Mouse (Mus musculus) testis, adult 2 months (tissue): ENCODE measurements around the gene Hnf1a.

ENCODE experiments used
- CTCF ChIP-seq: fragments of 200-500 bp; IDR thresholded peaks from 2 replicates; pipeline ENCODE4 v1.5.1; 2012; ENCODE audit warnings: low read depth, mild to moderate bottlenecking, inconsistent platforms, low read length, moderate library complexity; ENCODE audit not compliant: control insufficient read depth, insufficient read depth, insufficient replicate concordance
- POLR2A ChIP-seq: fragments of 200-500 bp; IDR thresholded peaks from 2 replicates; pipeline ENCODE4 v1.6.1; 2012; ENCODE audit warnings: low read depth, mild to moderate bottlenecking, inconsistent platforms, low read length, moderate library complexity; ENCODE audit not compliant: control insufficient read depth

GRCm38 (mm10) chr5:114978888-114979249 is 8.0 kb upstream of the Hnf1a start:
- TF ChIP-seq CTCF (no peak), POLR2A (no peak)
